Mouse (Mus musculus): Measurements from ENCODE around the gene Dnajb5. TPM values are rescaled to one million over a fixed set of nuclear protein-coding genes. Genes with fewer than 3 reads are reported as not detected.
A peak's percentile ranks its signal among the peaks of the same experiment; 100 is the strongest.

Dnajb5 gene
- polyA plus RNA-seq, 1 experiment from 2014 or later = 6.9 TPM

DNA sequence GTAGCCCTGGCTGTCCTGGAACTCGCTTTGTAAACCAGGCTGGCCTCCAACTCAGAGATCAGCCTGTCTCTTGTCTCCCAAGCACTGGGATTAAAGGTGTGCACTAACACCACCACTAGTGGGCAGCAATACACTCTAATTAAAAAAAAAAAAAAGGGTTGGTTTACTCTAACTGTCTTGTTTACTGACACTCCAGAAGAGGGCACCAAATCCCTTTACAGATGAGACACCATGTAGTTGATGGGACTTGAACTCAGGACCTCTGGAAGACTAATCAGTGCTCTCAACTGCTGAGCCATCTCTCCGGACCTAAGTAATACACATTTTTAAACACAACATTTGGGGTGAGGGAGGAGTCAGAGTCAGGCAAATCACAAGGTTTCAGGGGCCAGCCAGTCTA is 56.2 kb downstream of the Dnajb5 start:
- H3K4me2 ChIP-seq = no peak overlapping the region
- H3K4me3 ChIP-seq (ENCODE audit: low read depth, low read length) = no peak overlapping the region
- H3K27ac ChIP-seq (ENCODE audit: low read depth) = no peak overlapping the region
- H3K4me1 ChIP-seq (ENCODE audit: insufficient read depth) = 0 out of 2 replicates have a peak, but pooled peaks cover 3% of the 10 kb centered on the region
- DNase-seq (peak; percentile 55), ATAC-seq (ENCODE audit: insufficient read depth) (no peak)
- no peaks in the 10 kb centered on the region for H3K27me3 ChIP-seq (ENCODE audit: insufficient read depth, low read length)
- H3K9me3 ChIP-seq (ENCODE audit: low read depth, low read length) = no peaks in the 10 kb centered on the region
- WGBS = 50% methylated on average over 2 of the region's 2 CpGs
- TF ChIP-seq CTCF (IDR thresholded peaks at IDR 0.05; ENCODE audit: low read depth) = peak; percentile 55
- 0 out of 2 replicates have a peak, but pooled peaks cover 12% of the 10 kb centered on the region for H3K36me3 ChIP-seq (ENCODE audit: insufficient read depth)
- H3K9ac ChIP-seq = no peak overlapping the region

Other genes with a start within 250 kb of the Dnajb5 start
- 0.45 TPM in 1 of 2 replicates, not detected in the other for gene 4930578G10Rik, start 214.3 kb upstream of the Dnajb5 start, polyA plus RNA-seq (2014; fragmentation: Nextera tagmentation; extraction: Ambion mirVana)
- gene Ccl19, start 193.2 kb upstream of the Dnajb5 start, polyA plus RNA-seq (2014; fragmentation: Nextera tagmentation; extraction: Ambion mirVana) = not detected in 2 replicates
- 57.4 and 77.5 TPM in 2 replicates for gene Ccl21a, start 175.8 kb upstream of the Dnajb5 start, polyA plus RNA-seq (2014; fragmentation: Nextera tagmentation; extraction: Ambion mirVana)
- gene Fam205a1, start 95.9 kb upstream of the Dnajb5 start, polyA plus RNA-seq (2014; fragmentation: Nextera tagmentation; extraction: Ambion mirVana) = 0.05 TPM in 1 of 2 replicates, not detected in the other
- gene Gm12394, start 93.0 kb upstream of the Dnajb5 start, polyA plus RNA-seq (2014; fragmentation: Nextera tagmentation; extraction: Ambion mirVana) = 0.12 and 0.38 TPM in 2 replicates
- gene Fam205c, start 75.6 kb upstream of the Dnajb5 start, polyA plus RNA-seq (2014; fragmentation: Nextera tagmentation; extraction: Ambion mirVana) = 0.25 and 0.42 TPM in 2 replicates
- gene Phf24, start 33.2 kb upstream of the Dnajb5 start, polyA plus RNA-seq (2014; fragmentation: Nextera tagmentation; extraction: Ambion mirVana) = 0.43 and 0.53 TPM in 2 replicates
- gene 1700022I11Rik, start 19.8 kb downstream of the Dnajb5 start, polyA plus RNA-seq (2014; fragmentation: Nextera tagmentation; extraction: Ambion mirVana) = 0.43 and 0.46 TPM in 2 replicates
- 558 and 560 TPM in 2 replicates for gene Vcp, start 50.7 kb downstream of the Dnajb5 start, polyA plus RNA-seq (2014; fragmentation: Nextera tagmentation; extraction: Ambion mirVana)
- gene Fancg, start 60.7 kb downstream of the Dnajb5 start, polyA plus RNA-seq (2014; fragmentation: Nextera tagmentation; extraction: Ambion mirVana) = 19.4 and 20.8 TPM in 2 replicates
- gene Pigo, start 76.0 kb downstream of the Dnajb5 start, polyA plus RNA-seq (2014; fragmentation: Nextera tagmentation; extraction: Ambion mirVana) = 19.2 and 21.4 TPM in 2 replicates
- 331 and 340 TPM in 2 replicates for gene Stoml2, start 81.9 kb downstream of the Dnajb5 start, polyA plus RNA-seq (2014; fragmentation: Nextera tagmentation; extraction: Ambion mirVana)
- gene Fam214b, start 96.4 kb downstream of the Dnajb5 start, polyA plus RNA-seq (2014; fragmentation: Nextera tagmentation; extraction: Ambion mirVana) = 7.1 and 7.8 TPM in 2 replicates
- gene Unc13b, start 109.1 kb downstream of the Dnajb5 start, polyA plus RNA-seq (2014; fragmentation: Nextera tagmentation; extraction: Ambion mirVana) = 7.6 and 8.2 TPM in 2 replicates